Mouse (Mus musculus): ENCODE results near the gene Kank1.

Gene Kank1

GRCm38 (mm10) chr19:25446683-25447082, 209.9 kb downstream of the Kank1 start:
- DNase-seq, result no peak

DNA sequence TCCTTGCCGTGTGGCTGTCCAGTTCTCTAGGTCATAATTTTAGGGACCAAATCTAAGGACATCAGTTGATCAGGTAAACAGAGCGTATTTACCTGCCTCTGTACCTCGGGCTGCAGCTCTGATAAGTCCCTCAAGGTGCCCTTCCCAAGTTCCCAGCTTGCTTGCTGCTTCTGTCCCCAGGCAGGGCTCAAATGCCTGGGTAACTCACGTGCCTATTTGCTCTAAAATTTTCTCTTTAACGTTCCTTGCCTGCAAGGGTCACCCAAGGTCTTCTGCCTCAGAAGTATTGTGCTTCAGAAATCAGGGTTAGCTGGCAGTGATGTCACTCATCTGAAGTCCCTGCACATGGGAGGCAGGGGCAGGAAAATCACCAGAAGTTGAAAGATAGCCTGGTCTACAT, 210.6 kb downstream of the Kank1 start:
- DNase-seq, result no peak

DNA sequence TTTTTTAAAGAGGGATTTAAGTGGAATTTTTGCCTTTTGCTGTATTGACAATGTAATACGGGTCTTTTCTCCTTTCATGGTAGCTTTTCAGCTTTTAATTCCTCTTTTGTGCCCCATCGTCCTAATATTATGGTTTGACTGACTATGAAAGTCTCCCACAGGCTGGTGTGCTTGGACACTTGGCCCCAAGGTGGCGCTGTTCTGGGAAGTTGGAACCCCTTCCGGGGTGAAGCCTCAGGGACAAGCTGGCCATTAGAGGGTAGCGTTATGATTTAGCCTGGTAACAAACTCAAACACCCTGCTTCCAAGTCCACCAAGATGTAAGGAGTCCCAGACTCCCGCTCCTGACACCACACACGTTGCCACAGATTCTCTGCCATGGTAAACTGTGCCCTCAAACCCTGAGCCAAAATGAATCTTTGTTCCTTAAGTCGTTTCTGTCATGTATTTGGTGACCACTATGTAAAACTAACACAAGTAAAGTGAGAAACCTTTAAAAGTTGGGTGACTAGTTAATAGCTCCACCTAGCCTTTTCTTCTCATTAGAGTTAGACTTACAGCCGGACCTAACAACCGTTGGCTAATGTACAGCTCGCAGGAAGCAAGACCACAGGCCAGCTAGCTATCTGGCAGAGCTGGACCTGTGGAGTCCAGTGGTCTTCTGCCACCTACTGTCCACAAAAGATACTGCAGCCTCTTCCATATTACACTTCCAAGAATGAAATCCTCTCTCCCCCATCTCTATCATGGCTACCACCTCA, 214.3 kb downstream of the Kank1 start:
- DNase-seq, result peak; percentile 71 to 75

DNA sequence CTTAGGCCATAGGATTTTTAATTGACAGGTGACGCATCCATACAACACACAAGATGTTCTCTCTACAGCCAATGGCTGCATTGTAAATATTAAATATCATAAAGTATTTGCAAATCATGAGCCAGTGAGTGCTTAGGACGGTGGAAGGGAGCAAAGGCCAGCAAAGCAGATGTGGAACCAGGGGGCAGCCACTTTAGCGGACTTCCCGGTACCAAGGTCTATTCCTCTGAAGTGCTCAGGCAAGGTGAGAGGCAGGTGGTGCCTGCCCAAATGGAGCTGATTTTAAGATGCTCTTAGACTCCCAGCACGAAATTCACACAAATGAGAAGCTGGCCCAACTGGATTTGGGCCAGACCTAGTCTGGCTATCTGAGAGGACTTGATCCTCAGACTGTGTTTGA, 216.4 kb downstream of the Kank1 start:
- no peak for DNase-seq

GRCm38 (mm10) chr19:25460760-25461159, 224.0 kb downstream of the Kank1 start:
- no peak for DNase-seq

DNA sequence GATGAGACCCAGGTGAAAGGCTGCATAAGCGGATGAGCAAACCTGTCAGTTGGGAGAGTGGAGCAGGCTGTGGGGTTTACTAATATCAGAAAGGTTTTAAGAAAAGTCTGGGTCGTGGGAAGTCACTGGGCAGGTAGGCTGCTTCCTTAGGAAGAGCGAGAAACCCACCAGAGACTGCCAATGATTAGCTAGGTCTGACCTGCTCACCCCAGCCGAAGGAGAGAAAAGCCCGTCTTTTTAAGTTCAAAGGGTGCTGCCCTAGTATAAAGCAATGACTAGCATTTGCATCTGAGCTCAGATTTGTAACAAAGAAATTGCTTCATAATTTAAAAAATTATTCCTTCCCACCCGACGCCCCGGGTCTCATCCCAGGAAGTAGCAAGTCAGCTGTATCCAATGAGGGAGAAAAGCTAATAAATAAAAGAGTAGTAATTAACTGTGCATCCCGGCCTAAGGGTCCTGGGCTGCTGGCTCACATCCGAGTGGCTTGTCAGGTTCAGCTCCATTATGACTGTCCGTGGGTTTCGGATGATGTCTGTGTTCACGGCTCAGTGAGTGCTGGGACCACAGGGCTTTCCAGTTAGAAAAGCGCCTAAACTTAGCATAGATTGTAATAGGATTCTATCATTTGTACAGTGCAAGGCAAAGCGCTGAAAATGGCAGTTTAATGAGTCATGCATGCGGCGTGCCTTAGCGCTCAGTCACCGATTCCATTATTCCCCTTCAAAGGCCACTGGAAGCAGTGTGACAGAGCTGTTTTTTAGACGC, 225.0 kb downstream of the Kank1 start:
- DNase-seq, result no peak

DNA sequence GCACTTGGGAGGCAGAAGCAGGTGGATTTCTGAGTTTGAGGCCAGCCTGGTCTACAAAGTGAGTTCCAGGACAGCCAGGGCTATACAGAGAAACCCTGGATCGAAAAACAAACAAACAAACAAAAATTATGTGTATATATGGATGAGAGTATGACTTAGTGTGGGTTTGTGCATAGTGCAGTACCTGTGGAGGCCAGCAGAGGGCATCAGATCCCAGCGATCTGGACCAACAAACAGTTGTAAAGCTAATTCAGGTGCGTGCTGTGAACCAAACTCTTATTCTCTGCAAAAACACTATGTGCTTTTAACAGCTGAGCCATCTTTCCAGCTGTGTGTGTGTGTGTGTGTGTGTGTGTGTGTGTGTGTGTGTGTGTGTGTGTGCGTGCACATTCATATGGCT, 239.0 kb downstream of the Kank1 start:
- DNase-seq, result peak; percentile 8 to 33

DNA sequence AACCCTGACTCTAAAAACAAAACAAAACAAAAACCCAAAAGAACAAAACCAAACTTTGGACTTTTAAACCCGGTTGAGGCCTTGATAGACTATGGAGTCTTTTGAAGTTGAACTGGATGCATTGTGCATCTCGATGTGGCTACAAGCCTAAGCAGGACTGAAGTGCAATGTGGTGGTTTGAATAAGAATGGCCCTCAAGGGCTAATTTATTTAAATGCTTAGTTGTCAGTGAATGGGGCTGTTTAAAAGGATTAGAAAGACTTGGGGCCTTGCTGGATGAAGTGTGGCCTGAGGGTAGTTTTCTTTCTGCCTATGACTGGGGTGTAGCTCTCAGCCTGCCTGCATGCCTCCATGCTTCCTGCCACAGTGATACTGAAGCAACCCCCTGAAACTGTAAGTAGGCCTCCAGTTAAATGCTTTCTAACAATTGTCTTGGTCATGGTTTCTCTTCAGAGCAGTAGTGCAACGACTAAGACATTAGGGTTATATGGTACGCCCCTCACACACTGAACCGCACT, 242.4 kb downstream of the Kank1 start:
- DNase-seq, result no peak

DNA sequence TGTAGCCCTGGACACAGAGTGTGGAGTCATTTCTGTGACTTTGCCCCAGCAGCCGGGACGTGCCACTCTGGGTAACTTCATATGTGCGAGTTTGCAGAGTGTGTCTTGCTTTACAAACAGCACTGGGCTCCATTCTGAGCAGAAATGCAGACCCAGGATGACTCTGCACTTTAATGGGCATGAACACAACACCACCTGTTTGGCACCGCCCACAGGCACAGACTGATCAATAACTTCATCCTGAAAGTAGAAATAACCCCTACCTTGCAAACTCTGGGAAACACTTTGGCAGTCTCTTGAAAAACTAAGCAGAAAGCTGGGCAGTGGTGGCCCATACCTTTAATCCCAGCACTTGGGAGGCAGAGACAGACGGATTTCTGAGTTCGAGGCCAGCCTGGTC, 244.0 kb downstream of the Kank1 start:
- DNase-seq, result no peak
